Mouse (Mus musculus) layer of hippocampus, adult 9-11 months (tissue): ENCODE results near the gene Olfr1271.
"Not testable (repeated sequence)": the region's sequence is repeated elsewhere in the genome, so short reads cannot be mapped to it uniquely, and the experiment has no call there.

ENCODE experiments used
- DNase-seq: peaks from one replicate; pipeline ENCODE4 v3.0.0; 2022

Olfr1271 gene

DNA sequence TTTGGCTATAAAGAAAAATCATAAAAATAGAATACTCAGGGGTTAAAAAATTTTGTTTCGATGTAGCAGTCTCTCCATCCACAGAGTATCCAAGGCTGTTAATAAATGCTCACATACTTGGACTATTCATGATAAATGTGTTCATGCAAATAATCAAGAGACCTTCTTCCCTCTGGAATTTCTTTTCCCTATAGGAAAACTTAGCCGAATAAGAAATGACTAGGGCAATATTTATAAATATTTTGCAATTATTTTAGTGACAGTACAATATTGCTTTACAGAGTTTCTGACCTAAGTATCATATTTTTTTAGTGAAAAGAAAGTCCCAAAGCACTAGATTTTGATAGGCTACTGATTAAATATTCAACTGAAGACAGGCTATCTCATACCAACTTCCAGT is at the start of gene Olfr1271:
Gene Olfr1271 (minus strand): TSS at position 101 of the 400 bp plus-strand sequence.
- DNase-seq: no peak

DNA sequence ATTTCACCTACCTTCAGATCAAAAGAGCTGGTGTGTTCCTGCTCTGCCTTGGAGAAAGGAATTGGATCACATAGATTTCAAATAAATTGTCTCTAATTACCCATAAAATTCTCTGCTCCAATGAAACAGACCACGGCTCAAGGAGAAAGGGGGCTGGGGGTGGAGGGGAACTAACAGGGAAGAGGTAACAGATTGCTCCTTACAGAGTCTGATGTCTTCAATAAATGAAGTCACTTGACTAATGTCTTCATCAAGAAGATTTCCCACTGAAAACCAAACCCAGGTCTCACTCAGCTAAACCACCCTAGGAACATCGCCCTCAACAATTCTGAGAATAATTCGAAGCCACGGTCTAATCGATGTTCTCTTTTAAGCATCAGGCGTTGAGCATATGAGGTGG is 21.9 kb upstream of the Olfr1271 start, which contains the start of gene Olfr1272:
Gene Olfr1272 (minus strand): TSS at position 101 of the 400 bp plus-strand sequence.
- DNase-seq: no peak

DNA sequence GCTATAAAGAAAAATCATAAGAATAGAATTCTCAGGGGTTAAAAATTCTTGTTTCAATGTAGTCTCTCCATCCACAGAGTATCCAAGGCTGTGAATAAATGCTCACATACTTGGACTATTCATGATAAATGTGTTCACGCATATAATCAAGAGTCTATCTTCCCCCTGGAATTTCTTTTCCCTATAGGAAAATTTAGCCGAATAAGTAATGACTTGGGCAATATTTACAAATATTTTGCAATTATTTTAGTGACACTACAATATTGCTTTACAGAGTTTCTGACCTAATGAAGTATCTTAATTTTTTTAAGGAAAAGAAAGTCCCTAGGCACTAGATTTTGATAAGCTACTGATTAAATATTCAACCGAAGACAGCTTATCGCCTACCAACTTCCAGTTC is 13.3 kb downstream of the Olfr1271 start, which contains the start of gene Olfr142:
Gene Olfr142 (minus strand): TSS at position 101 of the 400 bp plus-strand sequence.
- no peak for DNase-seq

GRCm38 (mm10) chr2:90224393-90224792 is 46.4 kb downstream of the Olfr1271 start, which contains the start of gene Olfr1506:
Gene Olfr1506 (minus strand): TSS chr2:90224493.
- not testable (repeated sequence) for DNase-seq
